Mouse (Mus musculus) cerebellum, postnatal 4 days (tissue): ENCODE data around the gene Dhx38.
A peak's percentile ranks its signal among the peaks of the same experiment; 100 is the strongest.

Source experiments
- DNase-seq, 2 experiments: peaks; one replicate each; pipeline ENCODE4 v3.0.0; 2022; ENCODE audit warnings: low spot score in 2 of 2, mixed read lengths in 1 of 2

The Dhx38 gene

DNA sequence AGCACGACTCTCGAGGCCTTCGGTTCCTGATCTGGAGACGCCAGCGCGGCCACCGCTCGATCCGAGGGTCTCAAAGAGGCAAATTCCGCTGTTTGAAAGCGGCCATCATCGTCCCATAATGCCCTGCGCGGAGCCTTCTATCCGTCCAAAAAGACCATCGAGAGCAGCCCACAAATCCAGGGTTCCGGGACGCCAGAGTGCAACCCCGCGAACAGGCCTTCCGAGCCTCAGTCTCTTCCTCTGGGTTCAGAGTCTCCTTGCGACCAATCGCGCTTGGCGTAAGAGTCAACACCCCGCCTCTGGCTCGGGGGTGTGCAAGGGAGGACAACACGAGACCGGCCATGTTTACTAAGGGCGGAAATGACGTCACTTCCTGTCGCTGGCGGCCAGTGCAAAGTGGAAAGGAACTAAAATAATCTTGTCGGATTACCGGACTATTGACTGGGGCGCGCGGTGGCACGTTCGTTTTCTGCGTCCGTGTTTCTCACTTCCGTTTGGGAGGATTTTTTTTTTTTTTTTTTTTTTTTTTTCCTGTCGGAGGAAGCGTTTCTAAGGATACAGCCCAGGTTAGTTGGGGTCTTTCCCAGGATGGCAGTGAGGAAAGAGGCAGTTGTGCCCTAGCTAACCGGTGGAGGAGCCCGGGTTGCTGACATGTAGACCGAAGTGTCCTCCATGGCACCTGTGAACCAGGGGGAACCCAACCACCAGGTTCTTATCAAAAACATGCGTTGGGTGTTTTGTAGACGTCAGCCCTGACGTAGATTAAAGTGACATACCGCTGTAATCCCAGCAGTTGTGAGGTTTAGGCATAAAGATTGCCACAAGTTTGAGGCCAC lies at the start of gene Dhx38, which contains the start of gene Txnl4b:
Dhx38 (minus strand) TSS at position 364 of the 836 bp plus-strand sequence.
Txnl4b (plus strand) TSS at position 395 of the 836 bp plus-strand sequence.
- peak; percentile 95 to 97 for DNase-seq

DNA sequence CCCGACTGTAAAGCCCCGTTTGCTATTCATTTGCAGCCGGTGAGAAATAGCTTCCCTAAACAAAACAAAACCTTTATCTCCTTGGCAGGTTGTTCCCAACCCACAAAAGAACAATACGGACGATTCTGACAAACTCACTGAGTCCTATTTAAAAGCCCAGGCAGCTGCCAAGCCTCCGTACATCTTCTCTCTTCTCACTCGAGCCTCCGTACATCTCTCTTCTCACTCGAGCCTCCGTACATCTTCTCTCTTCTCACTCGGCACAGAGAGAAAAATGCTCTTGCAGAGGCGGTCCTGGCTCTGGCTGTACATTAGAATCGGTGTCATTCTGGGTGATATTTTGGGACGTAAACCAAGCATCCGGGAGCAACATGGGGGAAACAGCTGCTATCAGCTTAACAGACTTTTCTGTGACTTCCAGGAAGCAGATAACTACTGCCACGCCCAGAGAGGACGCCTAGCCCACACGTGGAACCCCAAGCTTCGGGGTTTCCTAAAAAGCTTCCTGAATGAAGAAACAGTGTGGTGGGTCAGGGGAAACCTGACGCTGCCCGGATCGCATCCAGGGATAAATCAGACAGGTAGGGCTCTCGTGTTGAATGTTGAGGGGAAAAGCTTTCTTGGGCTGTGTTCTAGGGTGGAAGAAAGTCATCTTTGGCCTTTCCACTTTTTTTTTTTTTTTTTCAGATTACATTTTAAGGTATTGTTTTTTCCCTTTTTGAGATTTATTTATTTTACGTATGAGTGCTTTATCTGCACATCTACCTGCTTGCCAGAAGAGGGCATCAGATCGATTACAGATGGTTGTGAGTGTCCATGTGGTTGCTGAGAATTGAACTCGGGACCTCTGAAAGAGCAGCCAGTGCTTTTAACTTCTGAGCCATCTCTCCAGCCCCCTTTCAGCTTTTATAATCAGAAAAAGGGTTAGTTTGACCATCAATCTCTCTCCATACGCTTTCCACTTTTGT lies 48.9 kb upstream of the Dhx38 start, which contains the start of gene Pkd1l3:
Pkd1l3 (plus strand) TSS at position 275 of the 968 bp plus-strand sequence.
- no peak for DNase-seq

DNA sequence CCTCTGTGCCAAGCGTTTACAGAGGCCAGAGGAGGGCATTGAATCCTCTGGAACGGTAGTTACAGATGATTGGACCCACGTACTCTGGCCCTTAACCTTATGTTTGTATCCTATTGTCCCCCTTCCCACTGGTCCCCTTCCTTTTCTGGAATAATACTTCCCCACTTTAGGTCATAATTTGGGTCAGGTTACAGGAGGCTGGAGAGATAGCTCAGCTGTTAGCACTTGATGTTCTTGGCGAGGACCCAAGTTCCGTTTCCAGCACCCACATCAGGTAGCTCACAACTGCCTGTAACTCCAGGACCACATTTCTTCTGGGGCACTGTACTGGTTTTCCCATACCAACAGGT lies 43.5 kb upstream of the Dhx38 start:
- no peak for DNase-seq

DNA sequence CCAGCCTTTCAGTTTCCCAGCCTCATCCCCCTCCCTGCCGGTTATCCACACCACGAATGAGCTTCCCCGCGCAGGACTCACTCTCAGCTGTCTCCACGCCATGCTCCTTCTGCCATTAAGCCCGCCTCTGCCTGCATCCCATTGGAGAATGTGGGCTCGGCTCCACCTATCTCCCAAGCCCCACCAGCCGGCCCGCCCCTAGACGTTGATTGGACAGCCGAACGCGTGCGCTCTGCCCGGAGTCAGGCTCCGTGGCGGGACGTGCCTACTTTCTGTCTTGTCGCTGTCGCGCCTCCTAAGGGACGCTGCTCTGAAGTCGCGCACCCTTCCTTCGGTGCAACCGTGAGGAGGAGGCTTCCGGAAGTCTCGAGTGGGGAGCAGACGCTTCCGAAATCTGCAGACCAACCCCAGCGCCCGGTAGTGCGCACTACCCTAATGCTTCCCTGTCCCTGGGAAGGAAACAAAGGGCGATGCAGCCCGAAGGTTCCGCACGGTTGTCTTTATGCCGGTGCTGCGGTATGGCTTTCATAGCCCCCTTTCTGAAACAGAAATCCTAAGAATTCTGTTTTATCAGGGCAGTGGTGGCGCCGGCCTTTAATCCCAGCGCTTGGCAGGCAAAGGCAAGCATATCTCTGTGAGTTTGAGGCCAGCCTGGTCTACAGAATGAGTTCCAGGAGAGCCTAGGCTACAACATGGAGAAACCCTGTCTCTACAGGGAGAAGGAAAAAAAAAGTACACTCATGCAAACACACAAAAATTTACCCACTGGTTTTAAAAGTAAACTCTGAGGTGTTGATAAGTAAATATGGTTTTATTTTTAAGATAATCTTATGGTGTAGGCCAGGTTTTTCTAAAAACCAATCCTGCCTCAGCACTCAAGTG lies 42.9 kb upstream of the Dhx38 start, which contains the start of gene Dhodh:
Dhodh (minus strand) TSS at position 403 of the 882 bp plus-strand sequence.
- peak; percentile 92 to 93 for DNase-seq

DNA sequence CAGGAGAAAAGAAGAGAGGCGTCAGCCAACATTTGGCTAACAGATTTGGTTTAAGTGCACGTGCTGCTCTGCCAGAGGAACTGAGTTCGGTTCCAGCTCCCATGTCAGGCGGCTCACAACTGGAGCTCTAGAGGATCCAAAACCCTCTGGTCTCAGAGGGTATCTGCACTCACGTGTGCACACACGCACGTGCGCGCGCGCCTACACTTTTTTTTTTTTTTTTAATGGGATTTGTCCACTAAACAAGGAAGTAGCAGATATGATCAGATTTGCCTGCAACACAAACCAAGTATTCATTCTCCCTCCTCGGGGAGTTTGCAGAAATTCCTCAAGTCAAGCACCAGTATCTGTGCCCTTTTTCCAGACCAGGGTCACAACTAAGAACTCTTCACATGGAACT lies 42.0 kb upstream of the Dhx38 start:
- no peak for DNase-seq

DNA sequence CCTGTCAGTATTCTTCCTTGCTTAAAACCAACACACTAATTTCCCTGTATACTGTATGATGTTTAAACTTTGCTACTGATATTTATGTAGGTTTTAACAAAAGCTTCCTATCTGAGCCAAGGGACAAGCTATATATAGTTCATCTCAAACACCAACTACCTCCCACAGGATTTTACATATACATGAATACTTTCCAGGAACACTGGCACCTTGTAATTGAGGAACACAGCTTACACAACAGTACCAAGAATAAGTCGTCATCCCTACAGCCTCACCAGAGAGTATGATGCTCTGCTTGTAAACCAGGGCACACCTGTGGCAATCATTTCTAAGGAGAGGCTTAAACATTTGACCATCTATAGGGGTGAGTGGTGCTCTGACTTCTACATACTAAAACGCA lies 41.1 kb upstream of the Dhx38 start:
- no peak for DNase-seq

DNA sequence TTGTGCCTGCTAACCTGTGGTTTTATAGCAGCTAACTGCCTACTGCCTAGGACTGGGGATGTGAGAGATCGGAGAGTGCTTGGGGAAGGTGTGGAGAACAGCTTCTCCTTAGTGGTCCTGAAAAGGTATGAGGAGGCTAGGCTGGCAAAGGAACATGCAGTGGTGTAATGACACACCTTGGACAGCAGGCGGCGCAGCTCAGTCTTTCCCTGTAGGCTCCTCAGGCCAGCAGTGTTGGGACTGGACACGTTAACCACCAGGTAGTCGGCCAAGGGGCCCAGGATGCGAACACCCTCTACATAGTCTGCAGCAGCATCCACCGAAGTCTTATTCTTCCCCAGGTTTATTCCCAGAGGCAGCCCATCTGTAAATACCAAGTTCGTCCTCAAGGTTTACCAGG lies 30.2 kb upstream of the Dhx38 start:
- DNase-seq: peak in 1 of 2 experiments; percentile 32

DNA sequence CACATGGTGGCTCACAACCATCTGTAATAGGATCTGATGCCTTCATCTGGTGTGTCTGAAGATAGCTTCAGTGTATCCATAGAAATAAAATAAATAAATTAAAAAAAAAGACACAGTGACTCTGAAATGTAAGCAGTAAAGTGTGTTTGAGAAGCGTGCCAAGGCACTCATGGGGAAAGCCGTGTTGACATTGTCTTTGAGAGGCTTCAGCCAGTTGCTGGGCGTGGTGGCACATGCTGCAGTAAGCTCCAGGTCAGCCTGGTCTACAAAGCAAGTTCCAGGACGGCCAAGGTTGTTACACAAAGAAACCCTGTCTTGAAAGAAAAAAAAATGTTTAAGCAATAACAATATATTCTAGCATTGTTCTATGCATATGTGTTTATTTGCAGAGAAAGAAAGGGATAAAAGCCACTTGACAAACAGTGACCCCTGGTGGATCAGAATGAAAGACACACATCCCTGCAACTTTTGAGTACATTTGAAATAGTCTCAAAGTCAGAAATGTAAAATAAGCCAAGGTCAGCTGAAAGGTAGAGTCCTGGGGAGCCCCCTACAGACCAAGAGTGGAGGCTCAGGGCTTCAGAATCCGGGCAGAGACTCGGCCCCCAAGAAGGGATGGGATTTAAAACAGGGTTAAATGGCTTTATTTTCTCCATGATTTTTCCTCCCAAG lies 27.6 kb upstream of the Dhx38 start:
- DNase-seq: no peak

DNA sequence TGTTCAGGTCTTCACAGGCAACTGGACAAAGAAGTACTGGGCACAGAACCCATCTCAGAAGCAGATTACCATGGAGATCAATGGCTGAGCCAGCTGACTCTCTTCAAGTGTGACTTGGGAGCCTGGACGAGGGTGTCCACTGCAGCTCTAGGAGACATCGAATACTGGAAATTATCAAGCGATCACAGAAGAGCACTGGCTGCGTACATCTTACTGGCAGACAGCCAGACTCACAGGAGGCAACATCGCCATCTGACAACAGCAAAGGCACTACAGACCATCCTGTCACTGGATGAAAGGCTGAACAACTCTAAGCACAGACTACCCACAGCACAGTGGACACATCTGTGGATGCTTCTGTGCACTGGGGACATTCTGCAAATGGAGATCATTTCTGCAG lies 26.5 kb upstream of the Dhx38 start:
- DNase-seq: no peak

DNA sequence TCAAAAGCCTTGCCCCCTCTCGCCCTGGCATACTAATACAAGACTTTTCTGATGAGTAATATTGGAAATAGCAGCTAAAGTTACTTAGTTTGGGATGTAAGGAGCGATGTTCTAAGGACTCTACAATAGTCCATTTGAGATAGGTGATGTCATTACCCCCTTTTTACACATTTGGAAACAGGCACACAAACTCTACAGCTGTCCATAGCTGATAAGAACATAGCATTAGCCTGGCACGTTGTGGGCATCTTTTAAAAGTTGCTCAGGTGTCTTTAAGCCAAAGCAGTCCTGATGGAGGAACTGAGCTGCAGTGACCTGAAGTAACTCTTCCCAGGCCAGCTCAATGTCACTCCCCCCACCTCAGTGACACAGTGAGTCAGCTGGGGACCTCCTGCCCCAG lies 25.7 kb upstream of the Dhx38 start:
- no peak for DNase-seq

DNA sequence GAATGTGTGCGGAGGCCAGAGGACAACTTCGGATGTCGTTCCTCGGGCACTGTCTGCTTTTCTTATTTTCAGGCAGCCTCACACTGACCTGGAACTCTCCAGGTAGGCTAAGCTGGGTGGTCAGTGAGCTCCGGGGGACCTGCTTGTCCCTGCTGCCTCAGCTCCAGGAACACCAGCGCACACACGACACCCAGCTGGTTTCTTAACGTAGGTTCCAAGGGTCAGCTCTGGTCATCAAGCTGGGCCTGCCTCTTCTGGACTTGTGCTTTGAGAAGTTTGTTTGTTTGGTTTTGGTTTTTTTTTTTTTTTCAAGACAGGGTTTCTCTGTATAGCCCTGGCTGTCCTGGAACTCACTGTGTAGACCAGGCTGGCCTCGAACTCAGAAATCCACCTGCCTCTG lies 25.2 kb upstream of the Dhx38 start:
- DNase-seq: no peak

DNA sequence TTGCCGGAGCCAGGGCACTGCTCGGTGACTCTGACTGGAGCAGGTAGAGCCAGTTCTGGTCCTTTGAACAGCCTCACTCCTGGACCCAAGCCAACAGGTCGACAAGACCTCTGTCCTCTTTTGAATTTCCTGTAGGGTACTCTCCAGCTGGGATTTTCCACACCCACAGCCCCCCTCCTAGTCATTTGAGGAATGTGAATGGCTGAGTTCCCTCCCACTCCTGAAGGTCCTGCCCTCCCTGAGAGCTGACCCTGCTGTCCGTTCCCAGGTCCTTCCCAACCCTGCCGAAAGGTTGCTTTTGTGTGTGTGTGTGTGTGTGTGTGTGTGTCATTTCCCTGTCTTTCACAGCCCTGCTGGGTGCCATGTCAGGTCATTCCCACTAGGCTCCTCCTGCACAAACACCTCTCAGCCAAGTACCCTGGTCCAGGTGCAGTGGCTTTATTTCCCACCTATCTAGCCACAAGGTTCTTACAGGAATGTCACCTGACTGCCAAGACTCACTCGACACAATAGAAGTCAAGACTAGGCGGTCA lies 21.4 kb upstream of the Dhx38 start:
- DNase-seq: no peak

DNA sequence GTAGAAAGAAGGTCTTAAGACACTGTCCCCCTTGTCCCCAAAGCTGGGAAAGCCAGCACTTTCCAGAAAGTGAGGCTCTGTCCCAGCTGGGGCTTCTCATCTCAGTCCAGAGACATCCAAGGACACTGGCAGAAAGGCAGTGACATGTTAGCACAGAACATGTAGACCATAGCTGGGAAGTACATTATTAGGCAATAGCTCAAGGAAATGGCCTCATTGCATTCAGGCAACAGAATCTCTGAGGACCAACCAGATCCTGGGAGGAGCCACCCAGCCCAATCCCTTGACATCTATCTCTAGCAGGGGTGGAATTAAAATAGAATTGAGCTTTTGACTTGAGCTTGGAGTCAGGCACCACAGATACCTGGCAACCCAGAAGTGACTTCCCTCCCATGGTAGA lies 20.0 kb upstream of the Dhx38 start:
- DNase-seq: no peak

DNA sequence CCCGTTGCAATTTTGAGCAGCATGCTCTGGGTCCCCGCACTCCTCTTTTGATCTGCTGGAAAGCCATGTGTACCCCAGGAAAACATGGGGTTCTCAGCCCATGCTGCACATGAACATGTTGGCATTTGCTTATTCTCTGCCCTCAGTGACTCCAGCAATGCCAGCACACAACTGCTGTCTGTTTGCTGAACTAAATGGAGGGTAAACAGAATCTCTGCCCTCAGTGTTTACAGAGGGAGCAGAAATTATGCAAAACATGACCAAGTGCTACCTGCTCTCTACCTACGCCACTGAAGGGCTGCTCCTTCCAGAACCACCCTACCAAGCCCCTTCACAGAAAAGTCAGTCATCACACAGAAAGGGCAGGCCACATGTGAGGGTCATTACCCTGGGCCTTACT lies 19.2 kb upstream of the Dhx38 start:
- DNase-seq: no peak

DNA sequence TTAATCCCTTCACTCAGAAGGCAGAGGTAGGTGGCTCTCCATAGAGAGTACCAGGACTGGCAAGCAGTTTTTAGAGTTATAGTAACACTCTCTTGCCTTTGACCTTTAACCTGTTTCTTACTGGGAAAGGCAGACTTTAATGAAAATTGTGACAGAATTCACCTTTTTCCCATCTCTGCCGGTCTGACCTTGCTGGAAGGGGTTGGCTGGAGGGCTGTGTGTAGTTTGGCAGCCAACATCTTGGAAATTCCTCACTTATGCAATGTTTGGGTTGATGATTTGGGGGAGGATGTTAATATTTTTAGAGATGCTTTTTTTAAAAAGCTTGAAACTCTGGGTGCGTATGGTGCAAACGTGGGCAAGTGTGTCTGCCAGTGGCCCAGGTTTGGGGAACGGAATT lies 18.6 kb upstream of the Dhx38 start:
- no peak for DNase-seq

DNA sequence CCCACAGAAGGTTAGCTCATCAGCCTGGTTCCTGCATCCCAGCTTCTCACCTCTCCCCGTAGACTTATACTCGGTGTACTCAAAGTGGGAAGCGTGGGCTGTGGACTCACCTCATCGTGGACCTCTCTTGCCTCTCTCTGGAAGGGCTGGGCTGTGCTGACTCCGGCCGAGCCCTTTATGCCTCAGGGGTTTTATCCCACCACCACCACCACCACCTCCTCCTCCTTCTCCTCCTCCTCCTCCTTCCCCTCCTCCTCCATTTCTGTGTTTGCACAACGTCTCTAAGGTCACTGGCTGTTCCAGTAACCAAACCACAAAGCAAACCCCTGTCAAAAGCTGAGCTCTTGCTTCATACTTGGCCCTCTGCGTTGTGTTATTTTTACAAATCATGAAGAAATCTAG lies 13.2 kb upstream of the Dhx38 start, which contains the start of gene Hp:
Hp (minus strand) TSS at position 273 of the 402 bp plus-strand sequence.
- DNase-seq: no peak

DNA sequence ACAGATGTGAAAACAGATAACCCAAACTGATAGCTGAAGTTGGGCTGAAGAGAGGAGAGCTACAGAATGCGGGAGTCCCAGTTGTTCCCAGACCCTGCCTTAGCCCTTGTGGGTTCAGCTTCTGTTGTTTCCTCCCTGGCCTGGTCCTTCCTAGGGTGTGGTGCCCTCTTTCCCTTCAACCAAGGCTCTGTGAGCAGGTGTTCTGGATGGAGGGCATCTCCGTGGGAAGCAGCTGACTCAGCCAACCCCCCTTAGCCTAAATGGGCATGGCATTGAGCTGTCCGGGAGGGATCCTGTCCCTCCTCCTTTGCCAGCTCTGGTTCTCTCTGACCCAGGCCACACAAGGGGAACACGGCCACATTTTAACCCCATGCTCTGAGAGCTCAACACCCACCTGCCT lies 10.7 kb upstream of the Dhx38 start:
- no peak for DNase-seq

DNA sequence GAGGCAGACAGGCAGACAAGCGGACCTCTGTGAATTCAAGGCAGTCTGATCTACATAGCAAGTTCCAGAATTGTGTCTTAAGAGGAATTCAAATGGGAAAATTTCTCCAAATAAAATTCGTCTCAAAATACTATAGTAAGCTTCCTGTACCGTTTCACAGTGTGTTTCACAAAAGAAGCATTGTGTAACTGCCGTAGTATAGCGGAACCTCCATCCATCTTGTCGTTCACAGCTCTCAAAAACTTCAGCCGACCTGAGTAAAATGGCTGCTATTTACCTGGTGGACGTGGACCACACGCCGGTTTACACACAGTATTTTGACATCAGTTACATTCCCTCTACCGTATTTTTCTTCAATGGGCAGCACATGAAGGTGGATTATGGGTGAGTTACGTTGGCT lies 5.5 kb upstream of the Dhx38 start:
- DNase-seq: no peak

DNA sequence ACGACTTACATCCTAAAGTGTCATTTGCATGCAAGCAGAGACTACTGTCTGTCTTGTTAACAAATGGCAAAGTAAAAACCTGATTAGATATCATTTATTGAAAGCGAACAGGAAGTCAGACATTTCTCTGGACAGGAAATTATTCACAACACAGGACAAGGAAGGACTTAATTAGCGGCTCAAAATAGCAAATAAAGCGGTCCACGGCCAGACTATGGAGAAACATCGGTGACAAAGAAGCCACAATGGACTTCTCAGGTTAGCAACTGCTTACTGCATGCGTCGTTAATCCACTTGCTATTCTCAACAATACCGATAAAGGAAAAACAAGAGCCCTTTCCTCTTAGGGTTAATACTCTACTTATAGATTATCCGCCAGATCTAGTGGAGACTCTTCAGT lies 895 bp downstream of the Dhx38 start:
- DNase-seq: no peak

DNA sequence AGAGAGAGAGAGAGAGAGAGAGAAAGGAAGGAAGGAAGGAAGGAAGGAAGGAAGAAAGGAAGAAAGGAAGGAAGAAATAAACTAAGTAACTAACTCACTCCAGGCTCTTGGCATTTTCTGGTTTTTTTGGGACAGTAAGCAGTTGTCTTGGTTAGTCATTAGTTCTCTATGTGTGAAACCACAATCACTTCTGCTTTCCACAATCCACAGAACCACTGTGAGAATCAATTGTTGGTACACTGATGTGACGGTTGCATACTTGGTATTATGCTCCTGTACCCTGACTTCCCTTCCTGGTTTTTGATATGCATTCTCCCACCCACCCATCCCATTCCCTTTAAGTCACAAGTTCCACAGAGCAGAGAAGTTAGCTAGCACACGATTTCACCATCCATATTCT lies 1.8 kb downstream of the Dhx38 start:
- no peak for DNase-seq

DNA sequence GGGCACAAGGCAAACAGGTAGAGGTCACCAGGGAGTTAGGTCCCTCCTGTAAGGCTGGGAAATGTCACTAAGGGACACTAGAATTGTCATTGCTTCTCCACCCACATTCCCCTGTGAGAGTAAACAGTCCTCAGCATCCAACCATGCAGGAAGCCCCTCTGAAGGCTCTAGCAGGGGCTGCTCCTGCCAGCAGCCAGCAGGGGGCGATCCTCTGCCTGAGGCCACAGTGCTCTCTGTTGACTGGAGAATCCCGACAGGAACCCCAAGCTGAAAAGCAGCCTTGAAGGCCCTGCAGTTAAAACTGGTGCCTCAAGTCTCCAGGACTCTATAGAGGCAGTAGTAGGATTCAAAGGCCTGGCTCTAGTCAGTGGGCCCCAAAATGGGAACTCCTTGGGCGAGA lies 14.0 kb downstream of the Dhx38 start:
- DNase-seq: peak in 1 of 2 experiments; percentile 14
